Mouse (Mus musculus) c-Kit-positive CD71-positive TER-119-positive erythroid progenitor cells, embryonic 14.5 days (primary cell): ENCODE measurements around the gene Pip4p1.

ENCODE experiments used
- DNase-seq: peaks from one replicate; pipeline ENCODE4 v3.0.0-alpha.2; 2013; ENCODE audit warnings: low spot score

Gene Pip4p1

DNA sequence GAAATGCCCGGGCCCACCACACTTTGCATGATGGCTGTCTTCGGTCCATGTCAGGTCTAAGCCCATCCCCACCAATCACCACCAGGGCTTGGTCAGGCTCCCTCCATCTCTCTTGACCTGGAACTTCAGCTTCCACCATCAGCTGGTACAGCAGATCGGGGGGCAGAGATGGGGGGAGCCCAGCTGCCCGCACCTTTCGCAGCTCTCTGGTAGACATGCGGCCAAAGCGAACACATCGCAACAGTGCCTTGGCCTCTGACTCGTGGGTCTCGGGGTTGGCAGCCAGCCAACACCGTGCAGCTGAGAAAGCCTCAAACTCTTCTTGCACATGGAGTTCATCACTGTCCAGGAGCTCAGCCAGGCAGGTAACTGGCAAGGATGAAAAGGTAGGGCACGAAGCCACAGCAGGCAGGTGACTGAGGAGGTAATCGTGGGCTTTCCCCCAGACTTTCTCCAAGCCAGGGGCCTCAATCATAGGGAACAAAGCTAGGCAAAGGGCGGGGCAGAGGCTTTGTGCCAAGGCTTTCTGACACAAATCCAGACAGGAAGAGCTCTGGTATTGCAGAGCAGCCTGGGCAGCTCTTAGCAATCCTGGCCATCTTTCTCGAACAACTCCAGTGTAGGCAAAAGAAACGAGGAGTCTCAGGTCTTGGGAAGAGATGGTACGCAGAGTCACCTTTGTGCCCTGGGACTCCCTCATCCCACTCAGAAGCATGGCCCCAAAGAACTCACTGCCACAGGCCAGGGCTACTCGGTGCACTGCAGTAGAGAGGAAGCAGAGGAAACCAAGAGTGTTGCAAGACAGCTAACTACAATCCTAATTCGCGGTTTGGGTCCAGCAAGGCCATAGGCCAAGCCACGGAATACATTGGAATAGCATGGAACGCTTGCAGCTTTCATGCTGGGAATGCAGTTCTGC lies 37.9 kb downstream of the Pip4p1 start:
- DNase-seq, result no peak

DNA sequence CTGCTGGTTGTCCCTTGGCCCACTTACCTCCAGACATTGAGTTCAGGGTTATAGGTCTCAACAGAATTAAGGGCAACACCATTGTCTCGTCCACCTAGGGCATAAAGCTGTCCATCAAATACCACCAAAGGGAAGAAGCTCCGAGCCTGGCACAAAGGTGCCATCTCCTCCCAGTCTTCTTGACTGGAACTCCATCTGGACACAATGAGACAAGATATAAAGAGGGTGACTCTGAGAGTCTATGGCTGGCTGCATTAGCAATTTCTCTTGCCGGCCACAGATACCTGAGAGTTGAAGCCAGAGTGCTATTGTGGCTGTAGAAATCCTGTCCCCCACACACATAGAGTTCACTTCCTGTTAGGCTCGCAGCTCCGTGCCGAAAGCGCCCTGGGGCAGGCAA lies 38.6 kb downstream of the Pip4p1 start:
- DNase-seq, result no peak

DNA sequence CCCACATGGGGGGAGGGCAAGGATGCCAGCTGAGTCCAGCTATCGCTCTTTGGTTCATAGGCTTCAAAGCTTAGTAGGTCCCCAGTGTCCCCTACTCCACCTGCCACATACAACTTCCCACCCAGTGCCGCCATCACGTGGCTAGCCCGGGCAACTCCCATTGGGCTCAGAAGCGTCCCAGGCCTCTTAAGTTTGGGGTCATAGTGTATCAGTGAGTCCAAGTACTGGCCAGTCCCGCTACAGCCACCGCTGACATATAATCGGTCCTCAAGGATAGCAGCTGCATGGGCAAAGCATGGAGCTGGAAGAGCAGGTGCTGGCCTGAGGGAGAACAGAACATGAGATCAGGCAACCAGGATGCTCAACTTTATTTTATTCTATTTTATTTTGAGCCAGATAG lies 39.0 kb downstream of the Pip4p1 start:
- DNase-seq, result no peak

DNA sequence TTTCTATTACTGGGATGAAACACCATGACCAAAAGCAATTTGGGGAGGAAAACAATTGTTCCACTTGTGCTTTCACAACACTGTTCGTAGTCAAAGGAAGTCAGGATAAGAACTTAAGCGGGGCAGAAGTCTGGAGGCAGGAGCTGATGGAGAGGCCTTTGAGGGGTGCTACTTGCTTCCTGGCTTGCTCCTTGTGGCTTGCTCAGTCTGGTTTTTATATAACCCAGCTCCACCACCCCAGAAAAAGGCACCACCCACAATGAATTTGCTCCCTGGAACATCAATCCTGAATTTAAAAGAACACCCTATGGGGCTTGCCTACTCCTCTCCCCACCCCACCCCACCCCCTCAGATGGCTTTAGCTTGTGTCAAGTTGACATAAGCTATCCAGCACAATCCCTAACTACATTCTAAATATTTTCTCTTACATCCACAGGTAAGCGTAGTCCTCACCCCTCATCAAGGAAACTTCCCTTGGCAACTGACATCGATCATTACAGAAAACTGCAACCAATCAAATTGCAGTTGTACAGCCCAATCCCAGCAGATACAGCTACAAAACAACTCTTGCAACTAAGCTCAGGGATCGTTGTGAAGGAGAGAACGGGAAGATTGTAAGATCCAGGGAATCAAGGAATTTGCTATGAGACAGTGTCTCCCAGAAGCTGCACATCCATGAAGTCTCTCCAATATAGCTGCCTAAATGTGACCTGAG lies 54.3 kb downstream of the Pip4p1 start:
- no peak for DNase-seq
